Mouse (Mus musculus): ENCODE measurements around the gene Pecam1. TPM values are rescaled to one million over a fixed set of nuclear protein-coding genes. Genes with fewer than 3 reads are reported as not detected.
A peak's percentile ranks its signal among the peaks of the same experiment; 100 is the strongest.

The Pecam1 gene
- polyA plus RNA-seq, 1 experiment from 2014 or later, result 52.0 TPM

DNA sequence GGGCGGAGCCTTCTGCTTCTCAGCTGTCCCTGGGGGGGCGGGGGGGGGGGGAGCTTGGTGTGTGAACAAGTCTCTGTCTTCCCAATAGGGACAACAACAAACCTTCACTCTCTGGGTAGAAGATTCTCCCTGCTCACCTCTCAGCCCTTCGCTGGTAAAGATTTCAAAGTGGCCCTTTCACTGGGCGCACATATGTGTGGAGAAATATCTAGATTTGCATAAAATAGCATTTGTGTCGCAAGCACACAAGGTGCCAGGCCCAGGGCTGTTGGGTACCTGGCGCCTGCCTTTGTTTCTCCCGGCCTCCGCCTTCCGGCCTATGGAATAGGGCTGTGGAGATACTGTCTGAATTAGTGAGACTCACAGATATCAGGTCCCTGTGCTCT, 12.4 kb upstream of the Pecam1 start:
- Histone ChIP-seq H3K27ac (ENCODE audit: low read depth, low read length) (peak overlapping the region; percentile 94), H3K4me2 (peak overlapping the region; percentile 5; the same call in 1 of the 2 replicates), H3K27me3 (ENCODE audit: control insufficient read depth, insufficient read depth, low read length) (no peaks in the 10 kb centered on the region), H3K36me3 (ENCODE audit: control insufficient read depth, insufficient read depth, low read length) (peaks cover 15% of the 10 kb centered on the region), H3K9me3 (replicated peaks; ENCODE audit: control insufficient read depth, low read length) (no peaks in the 10 kb centered on the region), H3K9ac (ENCODE audit: low read depth, low read length) (peak overlapping the region; percentile 43; the same call in 1 of the 2 replicates), H3K4me1 (ENCODE audit: control insufficient read depth, insufficient read depth, low read length) (peaks cover 33% of the 10 kb centered on the region), H3K4me3 (ENCODE audit: low read depth, low read length) (no peak overlapping the region)
- WGBS (ENCODE audit: insufficient replicate concordance), result 48% methylated on average over 9 of the region's 9 CpGs
- no peak for ATAC-seq (replicated peaks; ENCODE audit: insufficient number of reproducible peaks, low FRiP score, low TSS enrichment)

DNA sequence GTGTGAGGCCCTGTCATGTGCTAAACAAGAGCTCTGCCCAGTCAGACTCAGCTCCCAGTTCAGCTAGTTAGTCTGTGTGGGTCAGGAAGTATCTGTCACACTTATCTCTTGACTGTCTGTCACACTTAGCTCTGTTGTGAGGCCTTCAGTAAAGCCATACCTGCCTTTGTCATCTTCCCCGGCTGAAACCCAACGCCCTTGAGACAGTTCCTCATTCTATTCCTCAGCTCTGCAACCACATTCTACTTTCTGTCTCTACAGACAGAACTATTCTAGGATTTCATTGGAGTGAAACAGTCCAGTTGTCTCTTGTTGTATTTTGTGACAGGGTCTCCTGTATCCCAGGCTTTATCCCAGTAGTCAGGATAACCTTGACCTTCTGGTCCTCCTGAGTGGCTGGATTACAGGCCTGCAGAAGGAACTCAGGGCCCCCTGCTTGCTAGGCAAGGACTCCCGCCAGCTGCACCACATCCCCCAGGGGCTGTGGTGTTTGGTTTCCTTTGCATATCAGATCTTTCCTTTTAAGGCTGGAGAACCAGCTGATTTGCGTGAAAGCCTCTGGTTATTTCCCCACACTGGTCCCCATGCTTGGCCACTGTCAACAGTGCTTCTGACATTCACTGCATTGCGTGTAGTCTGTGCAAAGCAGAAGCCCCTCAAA, 11.8 kb upstream of the Pecam1 start:
- H3K9me3 ChIP-seq (replicated peaks; ENCODE audit: control insufficient read depth, low read length), result no peaks in the 10 kb centered on the region
- peak overlapping the region; percentile 5; the same call in 1 of the 2 replicates for H3K4me2 ChIP-seq
- no peaks in the 10 kb centered on the region for H3K27me3 ChIP-seq (ENCODE audit: control insufficient read depth, insufficient read depth, low read length)
- ATAC-seq (replicated peaks; ENCODE audit: insufficient number of reproducible peaks, low FRiP score, low TSS enrichment), result peak; percentile 65
- 3% methylated on average over 5 of the region's 5 CpGs for WGBS (ENCODE audit: insufficient replicate concordance)
- no peak overlapping the region for H3K4me3 ChIP-seq (ENCODE audit: low read depth, low read length)
- H3K36me3 ChIP-seq (ENCODE audit: control insufficient read depth, insufficient read depth, low read length), result peaks cover 10% of the 10 kb centered on the region; the same call in 1 of the 2 replicates
- no peak overlapping the region for H3K9ac ChIP-seq (ENCODE audit: low read depth, low read length)
- H3K27ac ChIP-seq (ENCODE audit: low read depth, low read length), result peak overlapping the region; percentile 94
- peaks cover 35% of the 10 kb centered on the region for H3K4me1 ChIP-seq (ENCODE audit: control insufficient read depth, insufficient read depth, low read length)

DNA sequence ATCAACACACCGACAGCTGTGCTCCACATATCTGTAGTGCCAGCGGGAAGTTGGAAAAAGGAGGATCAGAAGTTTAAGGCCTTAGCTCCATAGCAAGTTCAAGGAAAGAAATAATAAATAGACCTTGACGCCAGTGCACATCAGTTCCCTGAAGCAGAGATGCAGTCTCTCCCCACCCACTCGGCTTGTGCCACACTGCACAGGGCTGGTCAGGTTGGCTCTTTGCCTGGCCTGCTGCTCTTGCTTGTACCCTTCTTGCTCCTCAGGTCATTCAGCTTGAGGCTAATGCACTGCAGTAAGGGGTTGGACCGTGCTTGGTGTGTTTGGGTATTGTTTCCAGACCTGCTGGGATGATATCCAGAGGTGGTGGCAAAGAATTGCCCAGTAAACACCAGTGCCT, 10.1 kb upstream of the Pecam1 start:
- Histone ChIP-seq H3K9ac (ENCODE audit: low read depth, low read length) (no peak overlapping the region), H3K4me1 (ENCODE audit: control insufficient read depth, insufficient read depth, low read length) (peaks cover 35% of the 10 kb centered on the region), H3K4me3 (ENCODE audit: low read depth, low read length) (no peak overlapping the region), H3K9me3 (replicated peaks; ENCODE audit: control insufficient read depth, low read length) (no peaks in the 10 kb centered on the region), H3K27ac (ENCODE audit: low read depth, low read length) (0 out of 2 replicates have a peak overlapping the region, but pooled peaks have one; percentile 94), H3K36me3 (ENCODE audit: control insufficient read depth, insufficient read depth, low read length) (no peaks in the 10 kb centered on the region), H3K27me3 (ENCODE audit: control insufficient read depth, insufficient read depth, low read length) (no peaks in the 10 kb centered on the region), H3K4me2 (no peak overlapping the region)
- WGBS (ENCODE audit: insufficient replicate concordance), result 83% methylated on average over 5 of the region's 5 CpGs
- no peak for ATAC-seq (replicated peaks; ENCODE audit: insufficient number of reproducible peaks, low FRiP score, low TSS enrichment)

DNA sequence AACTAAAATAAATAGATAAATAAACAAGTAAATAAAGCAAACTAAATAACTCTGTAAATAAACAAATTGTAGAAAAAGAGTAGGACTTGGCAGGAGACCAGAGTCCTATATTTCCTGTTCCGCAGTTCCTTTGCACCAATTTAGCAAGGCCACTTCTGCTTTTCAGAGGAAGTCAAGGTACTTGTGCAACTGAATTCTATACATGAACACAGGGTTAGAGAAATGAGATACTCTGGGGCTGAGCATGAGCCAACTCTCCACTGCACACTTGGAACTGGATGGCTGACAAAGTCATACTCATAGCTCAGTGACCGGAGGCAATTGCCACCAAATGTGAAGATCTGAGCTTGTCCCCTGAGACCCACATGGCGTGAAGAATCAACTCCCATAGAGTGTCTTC, 8.6 kb upstream of the Pecam1 start:
- Histone ChIP-seq H3K36me3 (ENCODE audit: control insufficient read depth, insufficient read depth, low read length) (no peaks in the 10 kb centered on the region), H3K4me1 (ENCODE audit: control insufficient read depth, insufficient read depth, low read length) (peaks cover 30% of the 10 kb centered on the region), H3K4me3 (ENCODE audit: low read depth, low read length) (no peak overlapping the region), H3K9ac (ENCODE audit: low read depth, low read length) (no peak overlapping the region), H3K27me3 (ENCODE audit: control insufficient read depth, insufficient read depth, low read length) (no peaks in the 10 kb centered on the region), H3K4me2 (no peak overlapping the region), H3K9me3 (replicated peaks; ENCODE audit: control insufficient read depth, low read length) (no peaks in the 10 kb centered on the region), H3K27ac (ENCODE audit: low read depth, low read length) (no peak overlapping the region)
- 96% methylated on average over 3 of the region's 3 CpGs for WGBS (ENCODE audit: insufficient replicate concordance)
- no peak for ATAC-seq (replicated peaks; ENCODE audit: insufficient number of reproducible peaks, low FRiP score, low TSS enrichment)

DNA sequence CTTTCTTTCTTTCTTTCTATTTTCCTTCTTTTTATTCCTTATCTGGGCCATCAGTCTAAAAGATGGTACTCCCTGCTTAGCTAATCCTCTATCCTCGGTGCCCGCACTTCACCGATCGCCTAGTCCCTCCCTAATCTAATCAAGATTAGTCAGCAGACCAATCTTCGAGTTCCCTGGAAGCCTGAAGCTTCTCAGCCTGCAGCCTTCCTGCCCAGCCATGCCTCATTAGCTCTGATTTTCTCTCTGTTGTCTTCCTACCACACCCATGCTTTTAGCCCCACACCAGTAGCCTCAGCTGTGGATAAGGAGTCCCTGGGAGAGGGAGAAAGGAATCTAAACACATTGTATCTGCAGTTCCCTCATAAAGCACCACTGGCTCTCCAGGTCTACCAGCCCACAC, 5.2 kb upstream of the Pecam1 start:
- no peak overlapping the region for H3K27ac ChIP-seq (ENCODE audit: low read depth, low read length)
- no peak for ATAC-seq (replicated peaks; ENCODE audit: insufficient number of reproducible peaks, low FRiP score, low TSS enrichment)
- H3K9ac ChIP-seq (ENCODE audit: low read depth, low read length), result no peak overlapping the region
- no peaks in the 10 kb centered on the region for H3K27me3 ChIP-seq (ENCODE audit: control insufficient read depth, insufficient read depth, low read length)
- no peaks in the 10 kb centered on the region for H3K36me3 ChIP-seq (ENCODE audit: control insufficient read depth, insufficient read depth, low read length)
- no peak overlapping the region for H3K4me2 ChIP-seq
- H3K4me1 ChIP-seq (ENCODE audit: control insufficient read depth, insufficient read depth, low read length), result peaks cover 5% of the 10 kb centered on the region
- no peak overlapping the region for H3K4me3 ChIP-seq (ENCODE audit: low read depth, low read length)
- no peaks in the 10 kb centered on the region for H3K9me3 ChIP-seq (replicated peaks; ENCODE audit: control insufficient read depth, low read length)
- 28% methylated on average over 5 of the region's 5 CpGs for WGBS (ENCODE audit: insufficient replicate concordance)

DNA sequence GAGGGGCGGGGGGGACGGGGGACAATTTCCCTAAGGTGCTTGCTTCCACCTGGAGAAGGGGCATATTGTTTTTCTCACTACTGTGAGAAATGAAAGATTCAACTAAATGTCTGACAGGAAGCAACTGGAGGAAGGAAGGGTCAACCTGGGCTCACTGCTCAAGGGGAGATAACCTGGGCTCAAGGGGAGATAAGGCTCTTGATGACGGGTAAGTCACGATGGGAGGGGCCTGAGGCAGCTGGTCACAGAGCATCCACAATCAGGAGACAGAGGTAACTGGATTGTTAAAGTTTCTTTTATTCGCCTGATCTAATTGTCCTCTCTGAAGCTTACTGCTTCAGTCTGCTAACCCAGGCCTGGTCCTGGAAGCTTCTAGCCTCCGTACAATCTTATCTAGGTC, 2.9 kb upstream of the Pecam1 start:
- 61% methylated on average over 6 of the region's 6 CpGs for WGBS (ENCODE audit: insufficient replicate concordance)
- Histone ChIP-seq H3K27ac (ENCODE audit: low read depth, low read length) (no peak overlapping the region), H3K9ac (ENCODE audit: low read depth, low read length) (no peak overlapping the region), H3K4me2 (no peak overlapping the region), H3K36me3 (ENCODE audit: control insufficient read depth, insufficient read depth, low read length) (no peaks in the 10 kb centered on the region), H3K4me3 (ENCODE audit: low read depth, low read length) (no peak overlapping the region), H3K9me3 (replicated peaks; ENCODE audit: control insufficient read depth, low read length) (no peaks in the 10 kb centered on the region), H3K27me3 (ENCODE audit: control insufficient read depth, insufficient read depth, low read length) (no peaks in the 10 kb centered on the region), H3K4me1 (ENCODE audit: control insufficient read depth, insufficient read depth, low read length) (peaks cover 9% of the 10 kb centered on the region)
- ATAC-seq (replicated peaks; ENCODE audit: insufficient number of reproducible peaks, low FRiP score, low TSS enrichment), result no peak

DNA sequence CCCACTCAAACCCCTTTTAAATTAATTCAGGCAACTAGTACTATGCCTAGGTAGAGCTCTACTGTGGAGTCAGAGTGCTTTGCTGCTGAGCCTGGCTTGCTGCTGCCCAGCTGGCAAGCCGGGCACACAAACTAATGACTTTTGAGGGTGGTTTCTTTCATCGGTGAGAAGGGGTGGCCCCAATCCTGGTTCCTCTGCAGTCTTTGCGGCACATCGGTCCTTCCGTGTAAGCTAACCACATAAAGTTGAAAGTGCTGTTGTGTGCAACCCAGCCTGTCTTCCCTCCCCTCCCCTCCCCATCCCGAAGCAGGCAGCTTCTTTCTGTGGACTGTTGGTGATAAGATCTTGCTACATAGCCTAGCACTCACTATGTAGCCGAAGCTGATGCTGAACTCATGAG, 1.7 kb upstream of the Pecam1 start:
- Histone ChIP-seq H3K4me3 (ENCODE audit: low read depth, low read length) (no peak overlapping the region), H3K27ac (ENCODE audit: low read depth, low read length) (no peak overlapping the region), H3K4me1 (ENCODE audit: control insufficient read depth, insufficient read depth, low read length) (peaks cover 4% of the 10 kb centered on the region; the same call in 1 of the 2 replicates), H3K4me2 (no peak overlapping the region), H3K9ac (ENCODE audit: low read depth, low read length) (no peak overlapping the region), H3K36me3 (ENCODE audit: control insufficient read depth, insufficient read depth, low read length) (no peaks in the 10 kb centered on the region), H3K27me3 (ENCODE audit: control insufficient read depth, insufficient read depth, low read length) (no peaks in the 10 kb centered on the region), H3K9me3 (replicated peaks; ENCODE audit: control insufficient read depth, low read length) (0 out of 2 replicates have a peak, but pooled peaks cover 2% of the 10 kb centered on the region)
- 72% methylated on average over 7 of the region's 7 CpGs for WGBS (ENCODE audit: insufficient replicate concordance)
- ATAC-seq (replicated peaks; ENCODE audit: insufficient number of reproducible peaks, low FRiP score, low TSS enrichment), result no peak

DNA sequence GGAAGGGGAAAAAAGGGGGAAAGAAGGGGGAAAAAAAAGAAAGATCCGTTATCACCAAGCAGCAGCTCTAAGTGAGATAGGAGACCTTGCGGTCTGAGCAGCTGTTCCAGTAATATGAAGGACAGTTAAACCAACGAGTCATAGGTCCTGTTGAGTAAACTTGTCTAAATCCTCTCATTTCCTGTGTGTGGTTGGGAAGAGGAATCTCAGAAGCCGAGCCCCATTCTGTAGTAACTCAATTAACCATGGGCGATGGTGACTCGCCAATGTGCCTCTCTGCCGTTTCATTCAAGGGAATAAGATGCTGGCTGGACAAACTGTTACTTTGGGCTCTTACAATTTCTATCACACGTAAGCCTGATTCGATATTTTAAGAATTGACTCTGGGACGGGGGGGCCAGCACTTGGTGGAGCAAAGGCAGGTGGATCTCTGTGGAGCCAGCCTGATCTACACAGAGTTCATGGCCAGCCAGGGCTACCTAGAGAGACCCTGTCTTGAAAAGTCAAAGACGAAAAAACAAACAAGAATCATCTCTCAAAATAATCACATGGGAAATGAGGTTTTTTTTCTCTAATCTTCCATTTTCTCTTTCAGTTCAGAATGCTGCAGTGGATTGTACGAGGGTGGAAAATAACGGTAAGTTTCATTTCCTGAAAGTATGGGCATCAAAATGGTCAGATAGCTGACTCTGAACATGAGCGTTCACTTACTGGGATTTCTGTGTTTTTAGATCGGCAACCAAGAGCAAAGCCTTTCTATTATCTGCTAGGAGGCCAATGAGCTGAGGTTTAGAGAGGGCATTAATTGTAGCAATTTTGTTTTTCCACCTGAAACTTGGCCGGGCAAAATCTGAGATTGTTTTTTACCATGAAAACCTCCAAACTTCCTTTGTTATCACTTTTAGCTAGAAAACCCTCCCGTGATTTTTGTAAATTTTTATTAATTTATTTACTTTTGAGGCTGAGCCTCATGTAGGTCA, 901 bp upstream of the Pecam1 start, which contains the start of gene Milr1:
TSS of gene Milr1 (plus strand) at position 188 of the 980 bp plus-strand sequence.
- Histone ChIP-seq H3K27ac (ENCODE audit: low read depth, low read length) (no peak within 1 kb of the TSS), H3K4me1 (ENCODE audit: control insufficient read depth, insufficient read depth, low read length) (peaks cover 4% of the 10 kb centered on the region; the same call in 1 of the 2 replicates), H3K9ac (ENCODE audit: low read depth, low read length) (no peak within 1 kb of the TSS), H3K36me3 (ENCODE audit: control insufficient read depth, insufficient read depth, low read length) (no peaks in the 10 kb centered on the region), H3K9me3 (replicated peaks; ENCODE audit: control insufficient read depth, low read length) (0 out of 2 replicates have a peak, but pooled peaks cover 2% of the 10 kb centered on the region), H3K4me2 (no peak within 1 kb of the TSS), H3K27me3 (ENCODE audit: control insufficient read depth, insufficient read depth, low read length) (no peaks in the 10 kb centered on the region), H3K4me3 (ENCODE audit: low read depth, low read length) (no peak within 1 kb of the TSS)
- WGBS (ENCODE audit: insufficient replicate concordance), result 79% methylated on average over 17 of the region's 17 CpGs
- ATAC-seq (replicated peaks; ENCODE audit: insufficient number of reproducible peaks, low FRiP score, low TSS enrichment), result no peak
